Mouse (Mus musculus) intestine, postnatal 0 days (tissue): ENCODE measurements around the gene Zbtb20. TPM values are rescaled to one million over a fixed set of nuclear protein-coding genes. Genes with fewer than 3 reads are reported as not detected.
A peak's percentile ranks its signal among the peaks of the same experiment; 100 is the strongest.

ENCODE experiments used
- ATAC-seq: fragments of 200-750 bp; cut with Nextera tagmentation; 2 replicates; pipeline ENCODE4 v1.8.0; 2017; ENCODE audit warnings: mild to moderate bottlenecking, moderate TSS enrichment, moderate library complexity
- H3K27ac ChIP-seq: fragments of 300-500 bp; sonication (generic); 2 replicates; pipeline ENCODE4 v1.5.1; 2014; ENCODE audit warnings: mild to moderate bottlenecking, low read depth, low read length, moderate library complexity
- H3K27me3 ChIP-seq: fragments of 300-500 bp; sonication (generic); replicated peaks from 2 replicates; pipeline ENCODE4 v1.6.1; 2014; ENCODE audit warnings: low read length, mixed read lengths; ENCODE audit not compliant: control insufficient read depth, insufficient read depth
- H3K36me3 ChIP-seq: fragments of 300-500 bp; sonication (generic); 2 replicates; pipeline ENCODE4 v1.6.1; 2014; ENCODE audit warnings: mild to moderate bottlenecking, moderate library complexity; ENCODE audit not compliant: control insufficient read depth, insufficient read depth
- H3K4me1 ChIP-seq: fragments of 300-500 bp; sonication (generic); replicated peaks from 2 replicates; pipeline ENCODE4 v1.6.1; 2014; ENCODE audit warnings: antibody characterized with exemption, low read length, mixed read lengths; ENCODE audit not compliant: control insufficient read depth, insufficient read depth
- H3K4me2 ChIP-seq: fragments of 300-500 bp; sonication (generic); replicated peaks from 2 replicates; pipeline ENCODE4 v1.6.1; 2014; ENCODE audit warnings: low read depth, mild to moderate bottlenecking, moderate library complexity
- H3K4me3 ChIP-seq: fragments of 300-500 bp; sonication (generic); 2 replicates; pipeline ENCODE4 v1.5.1; 2014; ENCODE audit warnings: low read depth, low read length
- H3K9ac ChIP-seq: fragments of 300-500 bp; sonication (generic); 2 replicates; pipeline ENCODE4 v1.6.1; 2014; ENCODE audit warnings: mild to moderate bottlenecking, low read depth, low read length
- H3K9me3 ChIP-seq: fragments of 300-500 bp; sonication (generic); 2 replicates; pipeline ENCODE4 v1.6.1; 2016; ENCODE audit warnings: mixed run types; ENCODE audit not compliant: control insufficient read depth
- CTCF ChIP-seq: sonication (generic); IDR thresholded peaks from 2 replicates; pipeline ENCODE4 v1.5.1; 2016; ENCODE audit warnings: low read depth, mild to moderate bottlenecking, control low read depth, antibody characterized with exemption, moderate library complexity
- WGBS: fragments of 180-500 bp; shearing (Covaris S2); extraction: QIAGEN DNeasy Blood & Tissue Kit; methylation state at CpG from one replicate; pipeline ENCODE4 v1.1.7; 2014; 5-methylcytosine and 5-hydroxymethylcytosine counted together
- polyA plus RNA-seq: library from polyadenylated mRNA; unstranded; fragments of >200 nt; fragmentation: Nextera tagmentation; extraction: Ambion mirVana; gene quantifications from 2 replicates; pipeline ENCODE4 v1.2.1, GENCODE M21; 2015

The Zbtb20 gene
- 10.6 and 13.3 TPM in 2 replicates for polyA plus RNA-seq

GRCm38 (mm10) chr16:42875852-42875980 lies at the start of gene Zbtb20:
Gene Zbtb20 (plus strand): TSS chr16:42875881.
- Histone ChIP-seq H3K9ac (peak within 1 kb of the TSS; percentile 85), H3K9me3 (no peaks in the 10 kb centered on the region), H3K4me2 (peak within 1 kb of the TSS; percentile 75), H3K36me3 (no peaks in the 10 kb centered on the region), H3K4me1 (0 out of 2 replicates have a peak, but pooled peaks cover 4% of the 10 kb centered on the region), H3K4me3 (peak within 1 kb of the TSS; percentile 91), H3K27ac (peak within 1 kb of the TSS; percentile 93), H3K27me3 (no peaks in the 10 kb centered on the region)
- no peak for TF ChIP-seq CTCF
- no peak for ATAC-seq
- 2% methylated on average over 5 of the region's 8 CpGs for WGBS

DNA sequence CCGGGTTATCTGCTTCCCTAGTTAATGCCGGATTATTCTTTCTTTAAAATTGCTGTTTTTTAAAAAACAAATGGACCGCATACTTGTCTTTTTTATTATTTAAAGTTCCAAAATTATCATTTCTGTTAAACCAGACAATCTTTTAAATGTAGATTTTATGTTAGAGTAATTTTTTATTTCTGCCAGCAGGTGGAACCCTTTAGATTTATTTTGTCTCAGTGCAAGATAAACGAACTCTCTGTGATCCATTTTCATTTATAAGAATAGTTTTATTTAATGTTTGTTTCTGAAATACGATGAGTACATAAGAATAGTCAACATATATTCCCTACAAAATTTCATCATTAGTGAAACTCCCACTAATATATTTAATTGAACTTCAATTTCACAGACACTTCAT lies 39.7 kb upstream of the Zbtb20 start:
- no peaks in the 10 kb centered on the region for H3K27me3 ChIP-seq
- no peaks in the 10 kb centered on the region for H3K36me3 ChIP-seq
- H3K4me1 ChIP-seq: no peaks in the 10 kb centered on the region
- no peak overlapping the region for H3K9ac ChIP-seq
- peak; percentile 35 for TF ChIP-seq CTCF
- no peak overlapping the region for H3K4me2 ChIP-seq
- ATAC-seq: no peak
- 70% methylated on average over 5 of the region's 5 CpGs for WGBS
- no peaks in the 10 kb centered on the region for H3K9me3 ChIP-seq
- H3K27ac ChIP-seq: no peak overlapping the region
- no peak overlapping the region for H3K4me3 ChIP-seq

DNA sequence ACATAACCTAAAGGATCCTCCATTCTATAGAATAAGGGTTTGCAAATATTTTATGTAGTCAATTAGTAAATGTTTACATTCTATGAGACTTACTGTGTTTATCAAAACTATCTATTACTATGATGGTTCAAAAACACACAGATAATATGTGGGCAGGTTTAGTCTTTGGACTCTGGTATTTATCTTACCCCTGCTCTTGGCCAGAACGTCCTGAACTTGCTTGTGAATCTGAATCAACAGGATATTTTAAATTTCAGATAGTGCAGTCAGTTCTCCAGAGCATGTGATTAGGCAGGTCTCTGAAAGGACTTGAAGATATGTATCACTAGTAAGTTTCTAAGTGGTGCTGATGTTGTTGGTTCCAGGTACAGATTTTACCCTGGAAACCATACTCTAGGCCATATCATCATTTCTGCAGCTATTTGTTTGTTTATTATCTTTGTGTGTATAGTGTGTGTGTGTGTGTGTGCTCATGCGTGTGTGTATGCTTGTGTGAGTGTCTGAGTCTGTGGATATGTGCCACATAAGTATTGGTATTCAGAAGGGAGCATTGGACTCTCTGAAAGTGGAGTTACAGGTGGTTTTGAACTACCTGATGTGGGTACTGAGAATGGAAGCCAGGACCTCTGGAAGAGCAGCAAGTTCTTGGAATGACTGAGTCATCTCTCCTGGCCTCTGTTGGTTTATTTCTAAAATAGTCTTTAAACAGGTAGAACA lies 39.1 kb upstream of the Zbtb20 start:
- Histone ChIP-seq H3K4me2 (no peak overlapping the region), H3K4me3 (no peak overlapping the region), H3K9ac (no peak overlapping the region), H3K9me3 (no peaks in the 10 kb centered on the region), H3K27ac (no peak overlapping the region), H3K4me1 (no peaks in the 10 kb centered on the region), H3K36me3 (no peaks in the 10 kb centered on the region), H3K27me3 (no peaks in the 10 kb centered on the region)
- no peak for TF ChIP-seq CTCF
- ATAC-seq: no peak
- 47% methylated on average over 2 of the region's 2 CpGs for WGBS

- Histone ChIP-seq H3K4me2 (no peak overlapping the region), H3K4me1 (no peaks in the 10 kb centered on the region), H3K9ac (no peak overlapping the region), H3K4me3 (no peak overlapping the region), H3K27ac (no peak overlapping the region), H3K27me3 (no peaks in the 10 kb centered on the region), H3K9me3 (no peaks in the 10 kb centered on the region), H3K36me3 (no peaks in the 10 kb centered on the region)
- no peak for ATAC-seq
- TF ChIP-seq CTCF: no peak
- WGBS: 89% methylated on average over 4 of the region's 4 CpGs
Measured at GRCm38 (mm10) chr16:42838226-42838625, 37.5 kb upstream of the Zbtb20 start.

GRCm38 (mm10) chr16:42857564-42858183 lies 18.0 kb upstream of the Zbtb20 start:
- ATAC-seq: no peak
- H3K27me3 ChIP-seq: no peaks in the 10 kb centered on the region
- H3K4me3 ChIP-seq: no peak overlapping the region
- H3K9me3 ChIP-seq: no peaks in the 10 kb centered on the region
- H3K27ac ChIP-seq: no peak overlapping the region
- no peaks in the 10 kb centered on the region for H3K4me1 ChIP-seq
- no peak overlapping the region for H3K4me2 ChIP-seq
- no peak for TF ChIP-seq CTCF
- H3K36me3 ChIP-seq: no peaks in the 10 kb centered on the region
- H3K9ac ChIP-seq: no peak overlapping the region
- WGBS: 56% methylated on average over 3 of the region's 3 CpGs

- Histone ChIP-seq H3K4me2 (no peak overlapping the region), H3K36me3 (no peaks in the 10 kb centered on the region), H3K4me1 (no peaks in the 10 kb centered on the region), H3K9me3 (no peaks in the 10 kb centered on the region), H3K27ac (no peak overlapping the region), H3K27me3 (no peaks in the 10 kb centered on the region), H3K9ac (no peak overlapping the region), H3K4me3 (no peak overlapping the region)
- no peak for ATAC-seq
- TF ChIP-seq CTCF: no peak
- 77% methylated on average over 4 of the region's 4 CpGs for WGBS
Measured at GRCm38 (mm10) chr16:42859251-42859650, 16.4 kb upstream of the Zbtb20 start.
